Mouse (Mus musculus) spleen, adult 2 months (tissue): ENCODE results near the gene Mtrf1l. TPM values are rescaled to one million over a fixed set of nuclear protein-coding genes. Genes with fewer than 3 reads are reported as not detected.

Source experiments
- DNase-seq, 2 experiments: peaks; one replicate each; pipeline versions ENCODE4 v3.0.0 to v3.0.0-alpha.2; 2012 to 2021; ENCODE audit warnings: low spot score in 2 of 2, low read depth in 1 of 2
- H3K27ac ChIP-seq: fragments of 200-500 bp; 2 replicates; pipeline ENCODE4 v1.5.1; 2012; ENCODE audit warnings: low read length, inconsistent platforms; ENCODE audit not compliant: insufficient read depth
- H3K27me3 ChIP-seq: fragments of 200-500 bp; 2 replicates; pipeline ENCODE4 v1.6.1; 2012; ENCODE audit warnings: mild to moderate bottlenecking, moderate library complexity, low read length, inconsistent platforms; ENCODE audit not compliant: control insufficient read depth, insufficient read depth
- H3K36me3 ChIP-seq: fragments of 200-500 bp; 2 replicates; pipeline ENCODE4 v1.6.1; 2012; ENCODE audit warnings: mild to moderate bottlenecking, low read length, inconsistent platforms; ENCODE audit not compliant: control insufficient read depth, insufficient read depth
- H3K4me1 ChIP-seq: fragments of 200-500 bp; 2 replicates; pipeline ENCODE4 v1.6.1; 2011; ENCODE audit warnings: inconsistent platforms; ENCODE audit not compliant: control insufficient read depth, insufficient read depth, insufficient read length
- H3K4me3 ChIP-seq: fragments of 200-500 bp; 2 replicates; pipeline ENCODE4 v1.5.1; 2011; ENCODE audit warnings: mild to moderate bottlenecking, inconsistent platforms; ENCODE audit not compliant: insufficient read depth, insufficient read length; ENCODE audit errors: extremely low read depth
- CTCF ChIP-seq: fragments of 200-500 bp; IDR thresholded peaks from 2 replicates; pipeline ENCODE4 v1.5.1; 2011; ENCODE audit warnings: mild to moderate bottlenecking, inconsistent platforms; ENCODE audit not compliant: insufficient read depth, insufficient read length, insufficient replicate concordance; ENCODE audit errors: extremely low read depth
- POLR2A ChIP-seq: fragments of 200-500 bp; IDR thresholded peaks from 2 replicates; pipeline ENCODE4 v1.6.1; 2011; ENCODE audit warnings: low read depth, low read length, inconsistent platforms
- WGBS: fragments of 180-500 bp; shearing (Covaris S2); methylation state at CpG from one replicate; pipeline ENCODE4 v1.1.7; 2018; 5-methylcytosine and 5-hydroxymethylcytosine counted together
- polyA plus RNA-seq: library from polyadenylated mRNA; depleted of rRNA; stranded (reverse); fragments of >200 nt; gene quantifications from 2 replicates; pipeline ENCODE4 v1.2.3, GENCODE M21; 2012; rRNA removed

Gene Mtrf1l
- 1.9 and 2.2 TPM in 2 replicates for polyA plus RNA-seq

GRCm38 (mm10) chr10:5823740-5824491, at the start of gene Mtrf1l:
TSS of gene Mtrf1l (minus strand) at chr10:5823910.
- TF ChIP-seq POLR2A = peak; percentile 38; the same call in 1 of the 2 replicates
- TF ChIP-seq CTCF = 0 out of 2 replicates have a peak, but pooled peaks have one; percentile 19
- under 1% methylated on average over 47 of the region's 47 CpGs for WGBS
- peak within 1 kb of the TSS; percentile 85 for H3K4me3 ChIP-seq
- H3K36me3 ChIP-seq = peaks cover 7% of the 10 kb centered on the region
- DNase-seq = peak; percentile 95 to 98
- H3K4me1 ChIP-seq = peaks cover 5% of the 10 kb centered on the region; the same call in 1 of the 2 replicates
- peak within 1 kb of the TSS; percentile 98 for H3K27ac ChIP-seq
- no peaks in the 10 kb centered on the region for H3K27me3 ChIP-seq

- Histone ChIP-seq H3K27ac (no peak overlapping the region), H3K4me1 (no peaks in the 10 kb centered on the region), H3K27me3 (no peaks in the 10 kb centered on the region), H3K36me3 (no peaks in the 10 kb centered on the region), H3K4me3 (no peak overlapping the region)
- TF ChIP-seq CTCF = no peak
- no peak for TF ChIP-seq POLR2A
- WGBS = 75% methylated on average over 4 of the region's 4 CpGs
- DNase-seq = no peak
Observed at GRCm38 (mm10) chr10:5871081-5871480, 47.4 kb upstream of the Mtrf1l start.

- no peaks in the 10 kb centered on the region for H3K4me1 ChIP-seq
- no peaks in the 10 kb centered on the region for H3K36me3 ChIP-seq
- WGBS = 85% methylated on average over 11 of the region's 11 CpGs
- H3K4me3 ChIP-seq = no peak overlapping the region
- H3K27me3 ChIP-seq = no peaks in the 10 kb centered on the region
- H3K27ac ChIP-seq = no peak overlapping the region
- DNase-seq = no peak
- TF ChIP-seq POLR2A (no peak), CTCF (no peak)
Observed at GRCm38 (mm10) chr10:5867981-5868552, 44.4 kb upstream of the Mtrf1l start.

GRCm38 (mm10) chr10:5865996-5866395, 42.3 kb upstream of the Mtrf1l start:
- 63% methylated on average over 2 of the region's 2 CpGs for WGBS

GRCm38 (mm10) chr10:5862669-5863068, 39.0 kb upstream of the Mtrf1l start:
- peaks cover 3% of the 10 kb centered on the region; the same call in 1 of the 2 replicates for H3K4me1 ChIP-seq
- TF ChIP-seq CTCF (no peak), POLR2A (no peak)
- DNase-seq = no peak
- no peak overlapping the region for H3K4me3 ChIP-seq
- no peaks in the 10 kb centered on the region for H3K27me3 ChIP-seq
- 96% methylated on average over 3 of the region's 3 CpGs for WGBS
- H3K36me3 ChIP-seq = no peaks in the 10 kb centered on the region
- H3K27ac ChIP-seq = no peak overlapping the region

More at GRCm38 (mm10) chr10:5865996-5866395, 42.3 kb upstream of the Mtrf1l start:
- no peaks in the 10 kb centered on the region for H3K4me1 ChIP-seq
- no peaks in the 10 kb centered on the region for H3K27me3 ChIP-seq
- H3K36me3 ChIP-seq = no peaks in the 10 kb centered on the region
- H3K4me3 ChIP-seq = no peak overlapping the region
- no peak for DNase-seq
- H3K27ac ChIP-seq = no peak overlapping the region
- TF ChIP-seq CTCF = no peak
- TF ChIP-seq POLR2A = no peak

- H3K4me1 ChIP-seq = peaks cover 3% of the 10 kb centered on the region; the same call in 1 of the 2 replicates
- no peaks in the 10 kb centered on the region for H3K36me3 ChIP-seq
- H3K27me3 ChIP-seq = no peaks in the 10 kb centered on the region
- TF ChIP-seq CTCF (no peak), POLR2A (no peak)
- no peak for DNase-seq
- H3K4me3 ChIP-seq = no peak overlapping the region
- no peak overlapping the region for H3K27ac ChIP-seq
- WGBS = 89% methylated on average over 3 of the region's 3 CpGs
Observed at GRCm38 (mm10) chr10:5860849-5861248, 37.1 kb upstream of the Mtrf1l start.
